Mouse (Mus musculus) erythroblast, embryonic 14.5 days (primary cell): Measurements from ENCODE around the gene Caprin2.

Source experiments
- GATA1 ChIP-seq: IDR thresholded peaks from 2 replicates; pipeline ENCODE4 v1.6.1; 2012; ENCODE audit warnings: low read length, inconsistent platforms, mixed read lengths
- TAL1 ChIP-seq: IDR thresholded peaks from 3 replicates; pipeline ENCODE4 v1.6.1; 2012; ENCODE audit warnings: low read length, inconsistent platforms, mixed read lengths

GRCm38 (mm10) chr6:148830748-148831727 is 65.0 kb downstream of the Caprin2 start, which contains the start of gene Ipo8:
- TF ChIP-seq TAL1 (no peak), GATA1 (no peak)
